Mouse (Mus musculus) hindbrain, embryonic 14.5 days (tissue): Measurements from ENCODE around the gene Pcna. TPM values are rescaled to one million over a fixed set of nuclear protein-coding genes. Genes with fewer than 3 reads are reported as not detected.
A peak's percentile ranks its signal among the peaks of the same experiment; 100 is the strongest.
"Not testable (repeated sequence)": the region's sequence is repeated elsewhere in the genome, so short reads cannot be mapped to it uniquely, and the experiment has no call there.

Source experiments
- ATAC-seq: fragments of 200-750 bp; cut with Nextera tagmentation; 2 replicates; pipeline ENCODE4 v1.8.0; 2017; ENCODE audit warnings: moderate number of reproducible peaks, mild to moderate bottlenecking, moderate TSS enrichment, moderate library complexity; ENCODE audit not compliant: low FRiP score
- DNase-seq: peaks from one replicate; pipeline ENCODE4 v3.0.0-alpha.2; 2015; ENCODE audit warnings: low spot score
- H3K27ac ChIP-seq: fragments of 300-500 bp; sonication (generic); 2 replicates; pipeline ENCODE4 v1.5.1; 2014; ENCODE audit warnings: mild to moderate bottlenecking, moderate library complexity
- H3K27me3 ChIP-seq: fragments of 300-500 bp; sonication (generic); 2 replicates; pipeline ENCODE4 v1.6.1; 2014; ENCODE audit warnings: mild to moderate bottlenecking, low read length, mixed read lengths; ENCODE audit not compliant: control insufficient read depth, insufficient read depth
- H3K36me3 ChIP-seq: fragments of 300-500 bp; sonication (generic); replicated peaks from 2 replicates; pipeline ENCODE4 v1.6.1; 2014; ENCODE audit not compliant: control insufficient read depth, insufficient read depth
- H3K4me1 ChIP-seq: fragments of 300-500 bp; sonication (generic); replicated peaks from 2 replicates; pipeline ENCODE4 v1.6.1; 2014; ENCODE audit warnings: antibody characterized with exemption, low read length, mixed read lengths; ENCODE audit not compliant: control insufficient read depth, insufficient read depth
- H3K4me2 ChIP-seq: fragments of 300-500 bp; sonication (generic); replicated peaks from 2 replicates; pipeline ENCODE4 v1.6.1; 2014; ENCODE audit warnings: mild to moderate bottlenecking, moderate library complexity
- H3K4me3 ChIP-seq: fragments of 300-500 bp; sonication (generic); replicated peaks from 2 replicates; pipeline ENCODE4 v1.5.1; 2014; ENCODE audit warnings: mild to moderate bottlenecking, low read length
- H3K9ac ChIP-seq: fragments of 300-500 bp; sonication (generic); 2 replicates; pipeline ENCODE4 v1.6.1; 2014
- H3K9me3 ChIP-seq: fragments of 300-500 bp; sonication (generic); 2 replicates; pipeline ENCODE4 v1.6.1; 2016; ENCODE audit warnings: low read length; ENCODE audit not compliant: control insufficient read depth
- WGBS: fragments of 180-500 bp; shearing (Covaris S2); extraction: QIAGEN DNeasy Blood & Tissue Kit; methylation state at CpG from one replicate; pipeline ENCODE4 v1.1.7; 2014; 5-methylcytosine and 5-hydroxymethylcytosine counted together
- polyA plus RNA-seq: library from polyadenylated mRNA; unstranded; fragments of >200 nt; fragmentation: Nextera tagmentation; extraction: Ambion mirVana; gene quantifications from 2 replicates; pipeline ENCODE4 v1.2.1, GENCODE M21; 2014

The Pcna gene
- polyA plus RNA-seq, 1 experiment from 2014 or later, result 111 TPM

GRCm38 (mm10) chr2:132247539-132248313 lies 5.4 kb downstream of the Pcna start, which contains the start of gene Tmem230:
TSS of gene Tmem230 (minus strand) at chr2:132247807.
- Histone ChIP-seq H3K9ac (peak within 1 kb of the TSS; percentile 72), H3K4me1 (peaks cover 21% of the 10 kb centered on the region), H3K9me3 (no peaks in the 10 kb centered on the region), H3K36me3 (peaks cover 33% of the 10 kb centered on the region), H3K27me3 (no peaks in the 10 kb centered on the region), H3K4me2 (peak within 1 kb of the TSS; percentile 96), H3K27ac (peak within 1 kb of the TSS; percentile 82), H3K4me3 (peak within 1 kb of the TSS; percentile 49)
- 5% methylated on average over 50 of the region's 50 CpGs for WGBS
- ATAC-seq (peak; percentile 95), DNase-seq (peak; percentile 99)

GRCm38 (mm10) chr2:132243370-132243769 lies 9.7 kb downstream of the Pcna start:
- ATAC-seq (no peak), DNase-seq (no peak)
- peaks cover 31% of the 10 kb centered on the region for H3K36me3 ChIP-seq
- H3K9ac ChIP-seq, result no peak overlapping the region
- no peak overlapping the region for H3K27ac ChIP-seq
- H3K4me1 ChIP-seq, result peaks cover 12% of the 10 kb centered on the region
- no peak overlapping the region for H3K4me3 ChIP-seq
- H3K27me3 ChIP-seq, result no peaks in the 10 kb centered on the region
- H3K9me3 ChIP-seq, result no peaks in the 10 kb centered on the region
- WGBS, result 96% methylated on average over 3 of the region's 3 CpGs
- no peak overlapping the region for H3K4me2 ChIP-seq

- not testable (repeated sequence) for H3K4me3 ChIP-seq, H3K9me3 ChIP-seq, H3K4me1 ChIP-seq, H3K9ac ChIP-seq, H3K27ac ChIP-seq, H3K27me3 ChIP-seq, H3K4me2 ChIP-seq
- ATAC-seq (peak; percentile 71; the same call in 1 of the 2 replicates), DNase-seq (peak; percentile 76)
- peaks cover 31% of the 10 kb centered on the region for H3K36me3 ChIP-seq
- WGBS, result 25% methylated on average over 7 of the region's 10 CpGs
Observed at GRCm38 (mm10) chr2:132240457-132240856, 12.7 kb downstream of the Pcna start.

- not testable (repeated sequence) for ATAC-seq
Observed at GRCm38 (mm10) chr2:132239434-132239833, 13.7 kb downstream of the Pcna start.

GRCm38 (mm10) chr2:132235975-132236374 lies 17.1 kb downstream of the Pcna start:
- DNase-seq, result no peak
- no peak overlapping the region for H3K9ac ChIP-seq
- H3K27me3 ChIP-seq, result no peaks in the 10 kb centered on the region
- H3K27ac ChIP-seq, result no peak overlapping the region
- 80% methylated on average over 7 of the region's 7 CpGs for WGBS
- 0 out of 2 replicates have a peak, but pooled peaks cover 3% of the 10 kb centered on the region for H3K36me3 ChIP-seq
- H3K4me3 ChIP-seq, result no peak overlapping the region
- H3K4me1 ChIP-seq, result no peaks in the 10 kb centered on the region
- no peak overlapping the region for H3K4me2 ChIP-seq
- ATAC-seq, result no peak
- no peaks in the 10 kb centered on the region for H3K9me3 ChIP-seq

More at GRCm38 (mm10) chr2:132239434-132239833, 13.7 kb downstream of the Pcna start:
- not testable (repeated sequence) for DNase-seq, H3K9ac ChIP-seq, H3K9me3 ChIP-seq, H3K27me3 ChIP-seq, H3K4me2 ChIP-seq, H3K27ac ChIP-seq, H3K4me3 ChIP-seq, H3K4me1 ChIP-seq
- H3K36me3 ChIP-seq, result peaks cover 27% of the 10 kb centered on the region
- WGBS, result 92% methylated on average over 3 of the region's 3 CpGs

GRCm38 (mm10) chr2:132235291-132235690 lies 17.8 kb downstream of the Pcna start:
- H3K4me2 ChIP-seq, result no peak overlapping the region
- no peak for DNase-seq
- no peaks in the 10 kb centered on the region for H3K27me3 ChIP-seq
- no peak overlapping the region for H3K9ac ChIP-seq
- H3K27ac ChIP-seq, result no peak overlapping the region
- no peaks in the 10 kb centered on the region for H3K9me3 ChIP-seq
- no peak overlapping the region for H3K4me3 ChIP-seq
- no peaks in the 10 kb centered on the region for H3K4me1 ChIP-seq
- no peak for ATAC-seq
- H3K36me3 ChIP-seq, result no peaks in the 10 kb centered on the region
- 54% methylated on average over 2 of the region's 2 CpGs for WGBS

- 73% methylated on average over 16 of the region's 16 CpGs for WGBS
- Histone ChIP-seq H3K36me3 (no peaks in the 10 kb centered on the region), H3K4me2 (no peak overlapping the region), H3K9me3 (no peaks in the 10 kb centered on the region), H3K9ac (no peak overlapping the region), H3K27ac (no peak overlapping the region), H3K4me1 (no peaks in the 10 kb centered on the region), H3K4me3 (no peak overlapping the region), H3K27me3 (no peaks in the 10 kb centered on the region)
- no peak for DNase-seq
- ATAC-seq, result no peak
Observed at GRCm38 (mm10) chr2:132233985-132234765, 18.9 kb downstream of the Pcna start.

- H3K27me3 ChIP-seq, result no peaks in the 10 kb centered on the region
- no peaks in the 10 kb centered on the region for H3K4me1 ChIP-seq
- no peak overlapping the region for H3K27ac ChIP-seq
- H3K4me3 ChIP-seq, result no peak overlapping the region
- no peak overlapping the region for H3K9ac ChIP-seq
- no peaks in the 10 kb centered on the region for H3K36me3 ChIP-seq
- WGBS, result 72% methylated on average over 3 of the region's 3 CpGs
- no peaks in the 10 kb centered on the region for H3K9me3 ChIP-seq
- H3K4me2 ChIP-seq, result no peak overlapping the region
- DNase-seq (no peak), ATAC-seq (no peak)
Observed at GRCm38 (mm10) chr2:132232413-132232945, 20.6 kb downstream of the Pcna start.

- Histone ChIP-seq H3K9me3 (no peaks in the 10 kb centered on the region), H3K4me2 (no peak overlapping the region), H3K4me3 (no peak overlapping the region), H3K4me1 (no peaks in the 10 kb centered on the region), H3K36me3 (no peaks in the 10 kb centered on the region), H3K27me3 (no peaks in the 10 kb centered on the region), H3K9ac (no peak overlapping the region), H3K27ac (no peak overlapping the region)
- no peak for DNase-seq
- WGBS, result 93% methylated on average over 4 of the region's 4 CpGs
- ATAC-seq, result no peak
Observed at GRCm38 (mm10) chr2:132224359-132224758, 28.8 kb downstream of the Pcna start.
